Mouse (Mus musculus) layer of hippocampus, adult 6 months (tissue): ENCODE results near the gene Mup18. TPM values are rescaled to one million over a fixed set of nuclear protein-coding genes. Genes with fewer than 3 reads are reported as not detected.

ENCODE experiments used
- long read RNA-seq, 2 experiments: library from polyadenylated mRNA; unstranded; transcript quantifications; one replicate each; pipeline ENCODE4 v2.0.0; 2019 to 2020
- polyA plus RNA-seq: library from polyadenylated mRNA; unstranded; fragments of <200 nt; fragmentation: Nextera tagmentation; gene quantifications from 2 replicates; pipeline ENCODE4 v1.2.3, GENCODE M21; 2021

The Mup18 gene
- polyA plus RNA-seq: not detected in 2 replicates
- long read RNA-seq, experiment 1: 0 reads
- long read RNA-seq, experiment 2: 0 reads

GRCm38 (mm10) chr4:61674036-61674435 is at the start of gene Mup18:
Gene Mup18 (minus strand): TSS chr4:61674136.

Other genes with a start within 250 kb of the Mup18 start
- not detected in 2 replicates for gene Mup15, start 234.4 kb downstream of the Mup18 start, polyA plus RNA-seq
- gene Mup16, start 154.6 kb downstream of the Mup18 start, polyA plus RNA-seq: not detected in 2 replicates
- gene Mup17, start 78.3 kb downstream of the Mup18 start, polyA plus RNA-seq: not detected in 2 replicates
- not detected in 2 replicates for gene Mup19, start 108.1 kb upstream of the Mup18 start, polyA plus RNA-seq
- gene Mup5, start 161.1 kb upstream of the Mup18 start, polyA plus RNA-seq: 0.41 TPM in 1 of 2 replicates, not detected in the other